Mouse (Mus musculus): ENCODE data around the gene Spink8. TPM values are rescaled to one million over a fixed set of nuclear protein-coding genes. Genes with fewer than 3 reads are reported as not detected.
"Not testable (repeated sequence)": the region's sequence is repeated elsewhere in the genome, so short reads cannot be mapped to it uniquely, and the experiment has no call there.

Spink8 gene
- polyA plus RNA-seq (2016; fragmentation: Nextera tagmentation; extraction: Ambion mirVana) = not detected in 2 replicates

- no peaks in the 10 kb centered on the region for H3K4me1 ChIP-seq
- WGBS = 74% methylated on average over 1 of the region's 1 CpGs
- no peaks in the 10 kb centered on the region for H3K36me3 ChIP-seq
- H3K27me3 ChIP-seq (ENCODE audit: low read depth, poor library complexity, severe bottlenecking) = no peaks in the 10 kb centered on the region
- no peaks in the 10 kb centered on the region for H3K9me3 ChIP-seq (replicated peaks)
- no peak within 1 kb of the TSS for H3K4me3 ChIP-seq
- H3K27ac ChIP-seq (replicated peaks) = no peak within 1 kb of the TSS
- DNase-seq (ENCODE audit: low spot score) = no peak
These were observed at the start of gene Spink8 for GRCm38 (mm10) chr9:109811980-109812379. TSS of gene Spink8 (plus strand) at chr9:109812280.

- not testable (repeated sequence) for H3K36me3 ChIP-seq; H3K27ac ChIP-seq (replicated peaks); DNase-seq (ENCODE audit: low spot score); H3K27me3 ChIP-seq (ENCODE audit: low read depth, poor library complexity, severe bottlenecking); H3K4me3 ChIP-seq; H3K4me1 ChIP-seq
- 74% methylated on average over 1 of the region's 1 CpGs for WGBS
- peaks cover 14% of the 10 kb centered on the region for H3K9me3 ChIP-seq (replicated peaks)
These were observed 45.2 kb upstream of the Spink8 start for GRCm38 (mm10) chr9:109766841-109767240.

- 82% methylated on average over 4 of the region's 4 CpGs for WGBS
These were observed 21.5 kb upstream of the Spink8 start, which contains the start of gene Fbxw27 for GRCm38 (mm10) chr9:109790570-109790969. TSS of gene Fbxw27 (minus strand) at chr9:109790670.

GRCm38 (mm10) chr9:109795221-109795620 is 16.9 kb upstream of the Spink8 start:
- Histone ChIP-seq H3K9me3 (replicated peaks) (no peaks in the 10 kb centered on the region), H3K27ac (replicated peaks) (no peak overlapping the region), H3K36me3 (no peaks in the 10 kb centered on the region), H3K27me3 (ENCODE audit: low read depth, poor library complexity, severe bottlenecking) (no peaks in the 10 kb centered on the region), H3K4me1 (no peaks in the 10 kb centered on the region), H3K4me3 (no peak overlapping the region)
- 91% methylated on average over 2 of the region's 2 CpGs for WGBS
- DNase-seq (ENCODE audit: low spot score) = no peak

More at GRCm38 (mm10) chr9:109790570-109790969, 21.5 kb upstream of the Spink8 start, which contains the start of gene Fbxw27:
- H3K27ac ChIP-seq (replicated peaks); H3K4me3 ChIP-seq; DNase-seq (ENCODE audit: low spot score); H3K36me3 ChIP-seq; H3K9me3 ChIP-seq (replicated peaks); H3K27me3 ChIP-seq (ENCODE audit: low read depth, poor library complexity, severe bottlenecking); H3K4me1 ChIP-seq: not testable (repeated sequence)

GRCm38 (mm10) chr9:109795811-109796210 is 16.3 kb upstream of the Spink8 start:
- no peak for DNase-seq (ENCODE audit: low spot score)
- WGBS = 83% methylated on average over 2 of the region's 2 CpGs

GRCm38 (mm10) chr9:109798051-109798450 is 14.0 kb upstream of the Spink8 start:
- Histone ChIP-seq H3K4me1 (no peaks in the 10 kb centered on the region), H3K27ac (replicated peaks) (no peak overlapping the region), H3K4me3 (no peak overlapping the region), H3K36me3 (no peaks in the 10 kb centered on the region), H3K27me3 (ENCODE audit: low read depth, poor library complexity, severe bottlenecking) (no peaks in the 10 kb centered on the region), H3K9me3 (replicated peaks) (no peaks in the 10 kb centered on the region)
- peak; percentile 30 for DNase-seq (ENCODE audit: low spot score)
- WGBS = 100% methylated on average over 1 of the region's 1 CpGs

More at GRCm38 (mm10) chr9:109795811-109796210, 16.3 kb upstream of the Spink8 start:
- Histone ChIP-seq H3K36me3 (no peaks in the 10 kb centered on the region), H3K4me3 (no peak overlapping the region), H3K27ac (replicated peaks) (no peak overlapping the region), H3K27me3 (ENCODE audit: low read depth, poor library complexity, severe bottlenecking) (no peaks in the 10 kb centered on the region), H3K9me3 (replicated peaks) (no peaks in the 10 kb centered on the region), H3K4me1 (no peaks in the 10 kb centered on the region)

GRCm38 (mm10) chr9:109805596-109805995 is 6.5 kb upstream of the Spink8 start:
- WGBS = 96% methylated on average over 2 of the region's 2 CpGs
- not testable (repeated sequence) for H3K9me3 ChIP-seq (replicated peaks); H3K27ac ChIP-seq (replicated peaks); H3K4me1 ChIP-seq; H3K36me3 ChIP-seq; H3K27me3 ChIP-seq (ENCODE audit: low read depth, poor library complexity, severe bottlenecking); DNase-seq (ENCODE audit: low spot score); H3K4me3 ChIP-seq

GRCm38 (mm10) chr9:109806260-109806659 is 5.8 kb upstream of the Spink8 start:
- Histone ChIP-seq H3K4me3 (no peak overlapping the region), H3K27me3 (ENCODE audit: low read depth, poor library complexity, severe bottlenecking) (no peaks in the 10 kb centered on the region), H3K9me3 (replicated peaks) (no peaks in the 10 kb centered on the region), H3K4me1 (no peaks in the 10 kb centered on the region), H3K27ac (replicated peaks) (no peak overlapping the region), H3K36me3 (no peaks in the 10 kb centered on the region)
- DNase-seq (ENCODE audit: low spot score) = no peak
- 56% methylated on average over 1 of the region's 1 CpGs for WGBS

- WGBS = 88% methylated on average over 2 of the region's 2 CpGs
- DNase-seq (ENCODE audit: low spot score) = no peak
These were observed 5.3 kb upstream of the Spink8 start for GRCm38 (mm10) chr9:109806695-109807293.

GRCm38 (mm10) chr9:109807898-109808297 is 4.2 kb upstream of the Spink8 start:
- H3K36me3 ChIP-seq = no peaks in the 10 kb centered on the region
- no peaks in the 10 kb centered on the region for H3K27me3 ChIP-seq (ENCODE audit: low read depth, poor library complexity, severe bottlenecking)
- DNase-seq (ENCODE audit: low spot score) = no peak
- WGBS = 68% methylated on average over 3 of the region's 3 CpGs
- no peaks in the 10 kb centered on the region for H3K9me3 ChIP-seq (replicated peaks)
- no peak overlapping the region for H3K4me3 ChIP-seq
- H3K4me1 ChIP-seq = no peaks in the 10 kb centered on the region
- H3K27ac ChIP-seq (replicated peaks) = no peak overlapping the region

More at GRCm38 (mm10) chr9:109806695-109807293, 5.3 kb upstream of the Spink8 start:
- no peaks in the 10 kb centered on the region for H3K9me3 ChIP-seq (replicated peaks)
- no peak overlapping the region for H3K4me3 ChIP-seq
- H3K27ac ChIP-seq (replicated peaks) = no peak overlapping the region
- H3K36me3 ChIP-seq = no peaks in the 10 kb centered on the region
- no peaks in the 10 kb centered on the region for H3K4me1 ChIP-seq
- no peaks in the 10 kb centered on the region for H3K27me3 ChIP-seq (ENCODE audit: low read depth, poor library complexity, severe bottlenecking)

- no peak for DNase-seq (ENCODE audit: low spot score)
- 79% methylated on average over 7 of the region's 7 CpGs for WGBS
- no peak overlapping the region for H3K27ac ChIP-seq (replicated peaks)
These were observed 1.3 kb downstream of the Spink8 start for GRCm38 (mm10) chr9:109813424-109813823.

GRCm38 (mm10) chr9:109816341-109816740 is 4.3 kb downstream of the Spink8 start:
- no peak overlapping the region for H3K27ac ChIP-seq (replicated peaks)
- H3K9me3 ChIP-seq (replicated peaks) = no peaks in the 10 kb centered on the region
- no peak overlapping the region for H3K4me3 ChIP-seq
- no peaks in the 10 kb centered on the region for H3K27me3 ChIP-seq (ENCODE audit: low read depth, poor library complexity, severe bottlenecking)
- WGBS = 64% methylated on average over 6 of the region's 6 CpGs
- no peaks in the 10 kb centered on the region for H3K36me3 ChIP-seq
- H3K4me1 ChIP-seq = no peaks in the 10 kb centered on the region
- DNase-seq (ENCODE audit: low spot score) = no peak

More at GRCm38 (mm10) chr9:109813424-109813823, 1.3 kb downstream of the Spink8 start:
- Histone ChIP-seq H3K4me3 (no peak overlapping the region), H3K27me3 (ENCODE audit: low read depth, poor library complexity, severe bottlenecking) (no peaks in the 10 kb centered on the region), H3K9me3 (replicated peaks) (no peaks in the 10 kb centered on the region), H3K36me3 (no peaks in the 10 kb centered on the region), H3K4me1 (no peaks in the 10 kb centered on the region)

- H3K4me3 ChIP-seq = no peak overlapping the region
- no peaks in the 10 kb centered on the region for H3K9me3 ChIP-seq (replicated peaks)
- no peak overlapping the region for H3K27ac ChIP-seq (replicated peaks)
- peaks cover 17% of the 10 kb centered on the region for H3K36me3 ChIP-seq
- H3K27me3 ChIP-seq (ENCODE audit: low read depth, poor library complexity, severe bottlenecking) = no peaks in the 10 kb centered on the region
- DNase-seq (ENCODE audit: low spot score) = no peak
- H3K4me1 ChIP-seq = no peaks in the 10 kb centered on the region
- 69% methylated on average over 4 of the region's 4 CpGs for WGBS
These were observed 13.7 kb downstream of the Spink8 start for GRCm38 (mm10) chr9:109825739-109826138.
